Mouse (Mus musculus): ENCODE results near the gene Hadhb.

- TF ChIP-seq POLR2A (IDR thresholded peaks at IDR 0.05; ENCODE audit: low read depth, low read length) (no peak), CTCF (IDR thresholded peaks at IDR 0.05; ENCODE audit: extremely low read depth, insufficient read length, insufficient replicate concordance, low read depth, low read length) (no peak)
Observed at GRCm38 (mm10) chr5:30159601-30160000, 4.6 kb downstream of the Hadhb start.

All from small intestine, adult 2 months (tissue).